Mouse (Mus musculus): ENCODE measurements around the gene Cenph.

- TF ChIP-seq CTCF (IDR thresholded peaks at IDR 0.05; ENCODE audit: low read depth, low read length) (no peak), TAL1 (conservative IDR thresholded peaks at IDR 0.05; ENCODE audit: low read depth, low read length) (no peak), GATA1 (IDR thresholded peaks at IDR 0.05; ENCODE audit: borderline replicate concordance, low read length) (no peak), POLR2AphosphoS5 (IDR thresholded peaks at IDR 0.05; ENCODE audit: insufficient replicate concordance, low read depth, low read length) (peak; percentile 25; the same call in 1 of the 2 replicates)
Observed at GRCm38 (mm10) chr13:100776710-100777109, 1.0 kb upstream of the Cenph start.
